Mouse (Mus musculus): ENCODE measurements at regions not wholly inside any gene's neighbourhood (a gene's known extent, or its start where the extent isn't known, plus 50 kb on each side); places are given as distances from the start of the nearest gene placed in this dataset.
"Not testable (repeated sequence)": the region's sequence is repeated elsewhere in the genome, so short reads cannot be mapped to it uniquely, and the experiment has no call there.

DNA sequence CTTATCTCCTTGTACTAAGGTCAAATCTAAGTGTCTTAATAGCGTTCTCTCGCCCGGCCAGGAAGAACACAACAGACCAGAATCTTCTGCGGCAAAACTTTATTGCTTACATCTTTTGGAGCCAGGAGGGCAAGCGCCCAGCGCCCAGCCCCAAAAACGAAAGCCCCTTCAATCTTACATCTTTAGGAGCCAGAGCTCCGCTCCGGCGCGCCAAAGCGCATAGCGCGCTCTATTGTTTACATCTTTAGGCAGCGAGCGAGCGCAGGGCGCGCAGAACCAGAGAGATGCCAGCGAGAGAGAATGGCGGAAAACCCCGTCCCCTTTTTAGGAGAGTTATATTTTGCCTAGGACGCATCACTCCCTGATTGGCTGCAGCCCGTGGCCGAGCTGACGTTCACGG, 373.2 kb upstream of the Gm21477 start:
- intact Hi-C loops (cut with DNase I) = not testable (repeated sequence)
- DNase-seq (ENCODE audit: low spot score) = peak; percentile 0
